Mouse (Mus musculus): ENCODE results near the gene 4930404N11Rik. TPM values are rescaled to one million over a fixed set of nuclear protein-coding genes. Genes with fewer than 3 reads are reported as not detected.

4930404N11Rik gene
- polyA plus RNA-seq, 1 experiment: not detected

DNA sequence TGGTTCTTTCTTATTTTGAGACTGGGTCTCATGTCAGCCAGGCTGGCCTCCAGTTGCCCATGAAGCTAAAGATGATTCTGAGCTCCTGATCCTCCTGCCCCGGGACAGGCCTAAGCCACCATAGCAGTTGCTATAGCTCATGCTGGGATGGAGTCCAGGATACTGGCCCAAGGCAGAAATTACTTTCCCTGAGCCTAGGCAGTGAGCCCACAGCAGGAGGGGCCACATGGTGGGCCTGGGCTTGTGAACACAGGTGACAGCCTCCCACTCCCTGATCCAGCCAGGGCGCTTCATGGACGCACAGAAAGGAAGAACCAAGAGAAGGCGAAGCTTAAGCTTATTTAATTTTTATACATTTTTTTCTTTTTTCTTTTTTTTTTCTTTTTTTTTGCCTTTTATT is 30.2 kb upstream of the 4930404N11Rik start:
- peaks cover 29% of the 10 kb centered on the region for H3K4me1 ChIP-seq (ENCODE audit: control insufficient read depth, insufficient read depth, low read length)
- no peak overlapping the region for H3K27ac ChIP-seq (ENCODE audit: insufficient read depth, low read depth, low read length)
- 76% methylated on average over 4 of the region's 4 CpGs for WGBS
- TF ChIP-seq CTCF (IDR thresholded peaks at IDR 0.05; ENCODE audit: insufficient read depth, low read depth, low read length) (no peak), POLR2A (IDR thresholded peaks at IDR 0.05; ENCODE audit: insufficient read depth, low read depth, low read length) (no peak)
- no peak overlapping the region for H3K4me3 ChIP-seq (ENCODE audit: insufficient read depth, low read depth, low read length)

DNA sequence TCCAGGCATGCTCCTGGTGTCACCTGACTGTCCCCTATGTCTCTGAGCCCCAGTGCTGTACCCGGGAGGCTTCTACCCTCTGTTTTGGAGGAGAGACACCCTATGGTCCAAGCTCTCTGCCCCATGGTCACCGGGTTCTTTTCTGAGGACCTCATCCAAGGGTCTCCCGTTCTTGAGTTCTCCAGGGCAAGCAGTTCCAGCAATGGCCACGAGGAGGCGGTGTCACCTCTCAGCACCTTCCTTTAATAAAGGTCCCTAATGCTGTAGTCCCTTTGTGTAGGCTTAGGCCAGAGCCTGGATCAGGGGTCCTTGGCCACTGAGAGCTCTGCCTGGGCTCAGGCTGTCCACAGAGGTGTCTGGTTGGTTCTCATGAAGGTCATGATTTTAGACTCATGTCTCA is 29.5 kb upstream of the 4930404N11Rik start:
- 17% methylated on average over 5 of the region's 5 CpGs for WGBS
- H3K4me3 ChIP-seq (ENCODE audit: insufficient read depth, low read depth, low read length): no peak overlapping the region
- no peak for TF ChIP-seq POLR2A (IDR thresholded peaks at IDR 0.05; ENCODE audit: insufficient read depth, low read depth, low read length)
- TF ChIP-seq CTCF (IDR thresholded peaks at IDR 0.05; ENCODE audit: insufficient read depth, low read depth, low read length): peak; percentile 87
- H3K4me1 ChIP-seq (ENCODE audit: control insufficient read depth, insufficient read depth, low read length): peaks cover 23% of the 10 kb centered on the region
- no peak overlapping the region for H3K27ac ChIP-seq (ENCODE audit: insufficient read depth, low read depth, low read length)

DNA sequence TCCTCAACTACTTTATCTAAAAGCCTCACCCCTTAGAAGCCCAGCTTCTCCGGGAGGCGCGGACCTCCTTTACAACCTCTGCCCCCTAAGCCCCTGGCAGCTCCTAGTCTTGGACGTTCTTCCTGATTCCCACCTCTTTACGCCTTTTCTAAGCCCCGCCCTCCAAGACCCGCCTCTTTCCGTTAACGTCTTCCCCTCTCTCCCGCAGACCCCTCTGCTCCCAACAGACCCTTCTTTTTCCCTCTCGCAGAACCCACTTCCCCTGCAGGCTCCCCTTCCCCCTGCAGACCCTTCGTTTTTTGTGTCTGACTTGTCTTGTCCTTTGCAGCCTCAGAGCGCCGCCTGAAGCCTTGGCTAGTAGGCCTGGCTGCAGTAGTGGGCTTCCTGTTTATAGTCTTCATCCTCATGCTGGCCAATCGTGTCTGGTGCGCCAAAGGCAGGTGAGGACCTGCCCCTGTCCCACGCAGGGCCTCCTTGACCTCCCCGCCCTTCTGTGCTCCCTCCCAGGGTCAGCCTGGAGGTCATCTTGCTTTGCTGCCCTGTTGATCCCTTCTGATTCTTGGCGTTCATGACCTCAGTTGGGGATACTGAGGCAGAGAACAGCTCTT is 27.9 kb upstream of the 4930404N11Rik start:
- Histone ChIP-seq H3K4me3 (ENCODE audit: insufficient read depth, low read depth, low read length) (0 out of 2 replicates have a peak overlapping the region, but pooled peaks have one; percentile 8), H3K4me1 (ENCODE audit: control insufficient read depth, insufficient read depth, low read length) (peaks cover 23% of the 10 kb centered on the region), H3K27ac (ENCODE audit: insufficient read depth, low read depth, low read length) (no peak overlapping the region)
- WGBS: 16% methylated on average over 19 of the region's 19 CpGs
- TF ChIP-seq POLR2A (IDR thresholded peaks at IDR 0.05; ENCODE audit: insufficient read depth, low read depth, low read length): no peak
- TF ChIP-seq CTCF (IDR thresholded peaks at IDR 0.05; ENCODE audit: insufficient read depth, low read depth, low read length): no peak

DNA sequence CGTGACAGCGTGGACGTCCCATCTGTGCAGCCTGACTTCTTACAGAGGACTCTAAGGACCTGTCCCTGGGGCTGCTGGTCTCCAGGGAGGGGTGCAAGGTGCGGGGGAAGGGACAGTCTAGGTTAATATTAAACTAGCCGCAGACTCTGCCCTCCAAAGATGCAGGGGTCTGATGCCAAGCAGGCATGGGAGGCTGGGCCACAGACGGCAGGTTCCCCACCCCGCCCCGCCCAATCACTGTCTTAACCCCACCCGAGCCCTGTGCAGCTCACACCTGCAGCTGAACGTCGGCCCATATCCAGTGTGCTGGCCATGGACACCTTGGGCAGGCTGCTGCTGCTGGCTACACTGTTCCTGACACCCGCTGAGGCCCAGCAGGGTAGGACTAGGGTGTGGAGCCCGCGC is 27.2 kb upstream of the 4930404N11Rik start, which contains the start of gene Smim24:
Smim24 (plus strand) TSS at position 271 of the 405 bp plus-strand sequence.
- peaks cover 23% of the 10 kb centered on the region for H3K4me1 ChIP-seq (ENCODE audit: control insufficient read depth, insufficient read depth, low read length)
- TF ChIP-seq CTCF (IDR thresholded peaks at IDR 0.05; ENCODE audit: insufficient read depth, low read depth, low read length) (no peak), POLR2A (IDR thresholded peaks at IDR 0.05; ENCODE audit: insufficient read depth, low read depth, low read length) (no peak)
- H3K27ac ChIP-seq (ENCODE audit: insufficient read depth, low read depth, low read length): no peak within 1 kb of the TSS
- 72% methylated on average over 14 of the region's 14 CpGs for WGBS
- 0 out of 2 replicates have a peak within 1 kb of the TSS, but pooled peaks have one; percentile 8 for H3K4me3 ChIP-seq (ENCODE audit: insufficient read depth, low read depth, low read length)

DNA sequence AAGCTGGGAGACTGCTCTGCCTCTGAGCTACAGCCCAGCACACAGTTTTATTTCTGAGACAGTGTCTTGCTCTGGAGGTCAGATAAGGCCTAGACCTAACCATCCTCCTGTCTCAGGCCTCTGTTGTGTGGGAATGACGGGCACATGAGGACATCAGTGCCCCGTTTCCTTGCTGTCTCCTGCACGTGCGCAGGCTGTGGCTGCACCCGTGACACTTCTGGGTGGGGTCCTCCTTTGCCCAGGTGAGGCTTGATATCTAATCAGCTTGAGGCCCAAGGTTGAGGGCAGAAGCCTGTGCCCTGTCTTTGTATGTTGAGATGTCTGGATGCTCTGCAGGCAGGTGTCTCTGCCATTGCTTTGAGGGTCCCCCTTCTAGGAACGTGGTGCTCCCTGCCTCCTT is 26.7 kb upstream of the 4930404N11Rik start:
- H3K4me3 ChIP-seq (ENCODE audit: insufficient read depth, low read depth, low read length): no peak overlapping the region
- TF ChIP-seq CTCF (IDR thresholded peaks at IDR 0.05; ENCODE audit: insufficient read depth, low read depth, low read length) (no peak), POLR2A (IDR thresholded peaks at IDR 0.05; ENCODE audit: insufficient read depth, low read depth, low read length) (no peak)
- H3K27ac ChIP-seq (ENCODE audit: insufficient read depth, low read depth, low read length): no peak overlapping the region
- 88% methylated on average over 6 of the region's 6 CpGs for WGBS
- peaks cover 19% of the 10 kb centered on the region for H3K4me1 ChIP-seq (ENCODE audit: control insufficient read depth, insufficient read depth, low read length)

DNA sequence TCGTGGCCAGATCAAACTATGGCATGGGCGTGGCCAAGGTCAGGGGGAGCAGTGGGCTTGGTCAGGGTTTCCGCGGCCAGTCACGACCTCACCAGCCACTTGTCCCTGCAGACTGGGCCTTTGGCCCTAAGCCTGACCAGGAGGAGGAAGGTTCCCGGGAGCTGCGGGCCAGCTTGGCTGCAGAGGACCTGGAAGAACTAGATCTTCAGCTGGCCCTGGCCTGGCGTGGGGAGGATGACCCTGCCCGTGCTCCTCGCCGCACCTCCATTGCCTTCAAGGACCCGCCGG is 25.0 kb upstream of the 4930404N11Rik start:
- TF ChIP-seq POLR2A (IDR thresholded peaks at IDR 0.05; ENCODE audit: insufficient read depth, low read depth, low read length) (no peak), CTCF (IDR thresholded peaks at IDR 0.05; ENCODE audit: insufficient read depth, low read depth, low read length) (no peak)
- Histone ChIP-seq H3K27ac (ENCODE audit: insufficient read depth, low read depth, low read length) (no peak overlapping the region), H3K4me1 (ENCODE audit: control insufficient read depth, insufficient read depth, low read length) (peaks cover 16% of the 10 kb centered on the region), H3K4me3 (ENCODE audit: insufficient read depth, low read depth, low read length) (no peak overlapping the region)
- 90% methylated on average over 13 of the region's 13 CpGs for WGBS

DNA sequence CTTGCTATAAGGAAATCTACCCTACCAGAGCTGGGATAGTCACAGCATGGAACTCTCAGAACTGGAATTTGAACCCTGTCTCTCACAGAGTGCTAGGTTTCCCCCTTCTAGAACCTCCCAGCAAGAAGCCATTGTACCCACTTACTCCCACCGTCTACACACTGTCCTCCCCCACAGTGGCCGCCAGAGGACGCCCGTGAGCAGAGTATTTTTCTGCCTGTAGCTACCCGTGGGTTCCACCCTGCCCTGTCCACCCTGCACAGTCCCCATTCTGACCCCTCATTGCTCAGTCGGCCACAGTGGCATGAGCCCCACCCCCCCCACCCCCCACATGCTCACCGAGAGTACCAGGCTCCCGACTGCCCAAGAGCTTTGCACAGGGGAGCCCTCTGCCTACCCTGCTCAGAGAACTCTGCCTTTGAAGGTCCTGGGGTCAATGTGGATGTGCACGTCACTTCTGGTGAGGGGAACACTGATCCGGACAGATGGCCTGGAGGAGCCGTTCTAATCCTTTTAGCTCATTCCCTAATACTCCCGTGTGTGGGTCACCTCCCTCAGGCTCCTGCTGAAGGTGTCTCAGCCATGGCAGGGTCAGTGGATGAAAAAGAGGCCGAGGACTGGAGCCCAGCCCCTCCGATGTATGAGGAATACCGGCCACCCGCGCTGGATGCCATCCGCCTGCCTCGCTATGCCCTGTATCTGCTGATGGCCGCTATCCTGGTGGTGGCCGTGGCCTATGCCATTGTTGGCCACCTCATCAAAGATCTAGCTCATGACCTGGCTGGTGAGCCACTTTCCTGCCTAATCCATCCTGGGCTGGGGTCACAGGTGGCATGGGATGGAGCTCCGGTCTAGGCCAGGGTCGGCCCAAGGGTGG is 24.4 kb upstream of the 4930404N11Rik start:
- Histone ChIP-seq H3K27ac (ENCODE audit: insufficient read depth, low read depth, low read length) (no peak overlapping the region), H3K4me3 (ENCODE audit: insufficient read depth, low read depth, low read length) (no peak overlapping the region)
- 55% methylated on average over 23 of the region's 23 CpGs for WGBS

DNA sequence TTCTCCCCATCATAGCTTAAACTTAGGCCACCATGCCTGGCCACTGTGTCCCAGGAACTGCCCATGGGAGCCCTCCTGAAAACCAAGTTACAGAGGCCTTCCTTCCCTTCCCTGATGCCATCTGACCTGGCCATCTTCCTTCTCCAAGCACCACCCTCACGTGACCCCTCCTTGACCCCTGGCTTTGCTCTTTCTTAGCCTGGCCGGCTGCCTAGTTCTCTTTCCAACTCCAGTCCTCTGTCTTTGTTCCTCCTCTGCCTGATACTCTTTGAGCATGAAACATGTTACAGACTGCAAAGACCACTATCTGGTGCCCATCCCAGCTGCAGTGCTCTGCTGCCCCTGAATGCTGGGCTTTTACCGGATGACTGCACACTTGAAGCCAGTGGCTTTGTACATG is 23.8 kb upstream of the 4930404N11Rik start:
- TF ChIP-seq POLR2A (IDR thresholded peaks at IDR 0.05; ENCODE audit: insufficient read depth, low read depth, low read length): no peak
- no peak for TF ChIP-seq CTCF (IDR thresholded peaks at IDR 0.05; ENCODE audit: insufficient read depth, low read depth, low read length)
- peaks cover 26% of the 10 kb centered on the region for H3K4me1 ChIP-seq (ENCODE audit: control insufficient read depth, insufficient read depth, low read length)
- H3K27ac ChIP-seq (ENCODE audit: insufficient read depth, low read depth, low read length): no peak overlapping the region
- no peak overlapping the region for H3K4me3 ChIP-seq (ENCODE audit: insufficient read depth, low read depth, low read length)
- WGBS: 47% methylated on average over 3 of the region's 3 CpGs

More for the DNA sequence above, 24.4 kb upstream of the 4930404N11Rik start:
- peaks cover 22% of the 10 kb centered on the region for H3K4me1 ChIP-seq (ENCODE audit: control insufficient read depth, insufficient read depth, low read length)
- TF ChIP-seq CTCF (IDR thresholded peaks at IDR 0.05; ENCODE audit: insufficient read depth, low read depth, low read length) (peak; percentile 93), POLR2A (IDR thresholded peaks at IDR 0.05; ENCODE audit: insufficient read depth, low read depth, low read length) (no peak)

DNA sequence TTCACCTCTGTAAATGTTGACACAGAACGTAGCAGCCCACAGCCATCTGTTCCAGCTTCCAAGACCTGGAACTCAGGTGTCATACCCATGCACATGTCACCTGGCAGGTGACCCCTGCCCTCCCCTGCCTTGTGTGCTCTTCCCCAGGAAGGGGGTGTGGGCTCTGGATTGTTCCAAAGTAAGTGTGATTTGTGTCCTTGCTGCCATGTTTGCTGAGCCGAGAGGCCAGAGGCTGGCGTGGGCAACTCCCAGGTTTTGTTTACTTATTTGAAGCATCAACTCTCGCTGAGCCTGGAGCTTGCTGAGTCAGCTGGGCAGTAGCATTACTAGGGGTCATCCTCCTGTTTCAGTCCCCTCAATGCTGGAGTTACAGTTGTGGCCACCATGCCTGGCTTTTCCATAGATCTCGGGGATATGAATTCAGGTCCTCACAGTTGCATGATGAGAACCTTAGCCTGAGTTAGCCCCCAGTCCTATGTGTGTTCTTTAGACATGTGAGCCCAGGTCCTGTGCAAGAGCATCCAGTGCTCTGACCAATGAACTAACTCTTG is 23.0 kb upstream of the 4930404N11Rik start, which contains the start of gene Gm48552:
Gm48552 (plus strand) TSS at position 501 of the 551 bp plus-strand sequence.
- WGBS: 75% methylated on average over 5 of the region's 5 CpGs
- no peak for TF ChIP-seq POLR2A (IDR thresholded peaks at IDR 0.05; ENCODE audit: insufficient read depth, low read depth, low read length)
- no peak for TF ChIP-seq CTCF (IDR thresholded peaks at IDR 0.05; ENCODE audit: insufficient read depth, low read depth, low read length)
- no peak within 1 kb of the TSS for H3K27ac ChIP-seq (ENCODE audit: insufficient read depth, low read depth, low read length)
- H3K4me1 ChIP-seq (ENCODE audit: control insufficient read depth, insufficient read depth, low read length): peaks cover 22% of the 10 kb centered on the region
- no peak within 1 kb of the TSS for H3K4me3 ChIP-seq (ENCODE audit: insufficient read depth, low read depth, low read length)

All from olfactory bulb, adult 2 months (tissue).